Mouse (Mus musculus): ENCODE measurements around the gene Gm17428. TPM values are rescaled to one million over a fixed set of nuclear protein-coding genes. Genes with fewer than 3 reads are reported as not detected.

Gene Gm17428
- polyA plus RNA-seq, 1 experiment from 2014 or later, result not detected

DNA sequence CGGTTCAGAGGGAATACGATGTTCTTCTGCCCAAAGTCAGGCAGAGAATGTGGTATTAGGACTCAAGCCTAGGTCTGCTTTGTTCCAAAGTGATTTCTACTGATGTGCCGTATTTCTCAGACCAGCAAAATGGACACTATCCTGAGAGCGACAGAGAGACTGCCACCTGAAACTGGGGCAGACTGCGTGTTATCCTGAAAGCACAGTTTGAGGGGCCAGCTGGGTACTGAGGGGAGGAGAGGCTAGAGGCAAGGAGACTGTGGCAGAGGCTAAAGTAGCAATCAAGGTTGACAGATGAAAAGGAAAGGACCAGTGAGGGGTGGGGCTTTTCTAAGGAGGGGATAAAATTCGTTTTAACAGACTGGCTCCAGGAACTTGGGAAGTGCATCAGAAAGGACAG, 24.1 kb downstream of the Gm17428 start:
- no peak for DNase-seq (ENCODE audit: low spot score)
- H3K27me3 ChIP-seq (ENCODE audit: control insufficient read depth, insufficient read depth, low read length), result no peaks in the 10 kb centered on the region
- no peak overlapping the region for H3K4me2 ChIP-seq (ENCODE audit: low read depth)
- H3K9me3 ChIP-seq (ENCODE audit: control insufficient read depth, low read length), result no peaks in the 10 kb centered on the region
- WGBS, result 81% methylated on average over 6 of the region's 6 CpGs
- no peak overlapping the region for H3K27ac ChIP-seq (ENCODE audit: low read depth, low read length)
- ATAC-seq (ENCODE audit: insufficient read depth, low FRiP score, low TSS enrichment), result no peak
- H3K36me3 ChIP-seq (ENCODE audit: control insufficient read depth, insufficient read depth, low read length), result no peaks in the 10 kb centered on the region
- H3K9ac ChIP-seq (ENCODE audit: low read length), result no peak overlapping the region
- H3K4me1 ChIP-seq (ENCODE audit: control insufficient read depth, insufficient read depth, low read length), result no peaks in the 10 kb centered on the region
- no peak overlapping the region for H3K4me3 ChIP-seq (ENCODE audit: low read depth, low read length)

DNA sequence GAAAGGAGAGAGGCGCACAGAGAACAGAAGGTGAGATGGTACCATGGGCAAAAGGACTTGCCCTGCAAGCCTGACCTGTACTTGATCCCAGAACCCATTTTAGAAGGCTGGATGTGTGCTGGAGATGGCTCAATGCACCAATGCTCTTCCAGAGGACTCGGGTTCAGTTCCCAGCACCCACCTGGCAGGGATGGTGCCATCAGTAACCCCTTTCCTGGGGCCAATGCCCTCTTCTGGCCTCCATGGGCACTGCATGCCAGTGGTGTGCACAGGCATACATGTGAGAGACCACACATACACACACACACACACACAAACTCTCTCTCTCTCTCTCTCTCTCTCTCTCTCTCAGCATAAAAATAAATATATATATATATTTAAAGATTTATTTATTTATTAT, 24.7 kb downstream of the Gm17428 start:
- Histone ChIP-seq H3K4me1 (ENCODE audit: control insufficient read depth, insufficient read depth, low read length) (no peaks in the 10 kb centered on the region), H3K36me3 (ENCODE audit: control insufficient read depth, insufficient read depth, low read length) (no peaks in the 10 kb centered on the region), H3K27me3 (ENCODE audit: control insufficient read depth, insufficient read depth, low read length) (no peaks in the 10 kb centered on the region), H3K9me3 (ENCODE audit: control insufficient read depth, low read length) (no peaks in the 10 kb centered on the region), H3K4me3 (ENCODE audit: low read depth, low read length) (no peak overlapping the region), H3K27ac (ENCODE audit: low read depth, low read length) (no peak overlapping the region), H3K9ac (ENCODE audit: low read length) (no peak overlapping the region), H3K4me2 (ENCODE audit: low read depth) (no peak overlapping the region)
- 95% methylated on average over 2 of the region's 2 CpGs for WGBS
- no peak for DNase-seq (ENCODE audit: low spot score)
- ATAC-seq (ENCODE audit: insufficient read depth, low FRiP score, low TSS enrichment), result no peak

DNA sequence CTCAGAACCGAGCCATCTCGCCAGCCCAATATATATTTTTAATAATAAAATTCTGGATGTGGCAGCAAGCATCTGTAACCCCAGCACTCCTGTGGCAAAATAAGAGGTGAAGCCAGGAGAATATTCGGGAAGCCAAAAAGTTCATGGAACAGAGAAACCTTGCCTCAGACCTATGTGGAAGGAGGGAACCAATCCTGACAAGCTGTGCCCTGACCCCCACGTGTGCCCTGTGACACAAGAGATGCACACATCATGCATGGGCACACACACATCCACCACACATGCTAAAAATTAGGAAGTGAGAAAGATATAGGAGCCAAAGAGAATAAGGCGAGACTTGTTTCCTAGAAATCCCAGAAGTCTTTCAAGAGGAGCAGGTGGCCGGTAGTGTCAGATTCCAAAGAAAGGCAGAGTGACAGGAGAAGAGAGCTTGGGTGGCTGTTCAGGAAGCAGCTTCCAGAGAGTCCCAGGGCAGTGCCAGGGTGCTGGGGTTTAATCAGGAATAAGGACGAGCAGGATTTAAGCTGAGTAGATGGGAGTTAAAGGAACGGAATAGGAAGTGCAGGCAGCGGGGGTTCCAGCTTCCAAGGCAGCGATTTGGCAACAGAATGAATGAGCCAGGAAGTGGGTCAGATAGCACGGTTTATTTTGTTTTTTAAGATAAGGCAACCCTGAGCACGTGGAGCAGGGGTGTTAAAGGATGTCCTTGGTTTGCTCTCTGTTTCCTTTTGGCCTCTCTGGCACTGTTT, 25.4 kb downstream of the Gm17428 start:
- Histone ChIP-seq H3K27ac (ENCODE audit: low read depth, low read length) (no peak overlapping the region), H3K9ac (ENCODE audit: low read length) (no peak overlapping the region), H3K4me3 (ENCODE audit: low read depth, low read length) (no peak overlapping the region), H3K27me3 (ENCODE audit: control insufficient read depth, insufficient read depth, low read length) (no peaks in the 10 kb centered on the region), H3K4me1 (ENCODE audit: control insufficient read depth, insufficient read depth, low read length) (no peaks in the 10 kb centered on the region), H3K36me3 (ENCODE audit: control insufficient read depth, insufficient read depth, low read length) (no peaks in the 10 kb centered on the region), H3K9me3 (ENCODE audit: control insufficient read depth, low read length) (no peaks in the 10 kb centered on the region), H3K4me2 (ENCODE audit: low read depth) (no peak overlapping the region)
- ATAC-seq (ENCODE audit: insufficient read depth, low FRiP score, low TSS enrichment) (no peak), DNase-seq (ENCODE audit: low spot score) (no peak)
- WGBS, result 56% methylated on average over 12 of the region's 12 CpGs

DNA sequence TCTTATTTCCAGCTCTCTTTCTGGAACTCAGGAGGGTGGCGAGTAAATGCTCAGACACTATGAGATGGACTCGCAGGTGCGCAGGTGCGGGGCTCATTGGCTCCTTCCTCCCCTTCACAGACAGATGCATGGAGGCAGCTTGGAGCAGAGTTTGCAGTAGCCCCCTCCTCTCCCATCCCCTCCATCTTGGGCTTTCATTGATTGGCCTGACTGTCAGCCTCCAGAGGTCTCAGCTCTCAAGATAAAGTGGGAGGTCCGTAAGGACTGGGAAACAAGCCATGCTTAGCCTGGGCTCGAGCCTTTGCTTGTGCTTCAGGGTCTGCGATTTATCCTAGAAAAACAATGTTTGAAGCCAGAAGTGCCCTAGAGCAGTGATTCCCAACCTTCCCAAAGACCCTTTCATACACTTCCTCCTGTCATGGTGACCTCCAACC, 26.0 kb downstream of the Gm17428 start:
- H3K27ac ChIP-seq (ENCODE audit: low read depth, low read length), result no peak overlapping the region

DNA sequence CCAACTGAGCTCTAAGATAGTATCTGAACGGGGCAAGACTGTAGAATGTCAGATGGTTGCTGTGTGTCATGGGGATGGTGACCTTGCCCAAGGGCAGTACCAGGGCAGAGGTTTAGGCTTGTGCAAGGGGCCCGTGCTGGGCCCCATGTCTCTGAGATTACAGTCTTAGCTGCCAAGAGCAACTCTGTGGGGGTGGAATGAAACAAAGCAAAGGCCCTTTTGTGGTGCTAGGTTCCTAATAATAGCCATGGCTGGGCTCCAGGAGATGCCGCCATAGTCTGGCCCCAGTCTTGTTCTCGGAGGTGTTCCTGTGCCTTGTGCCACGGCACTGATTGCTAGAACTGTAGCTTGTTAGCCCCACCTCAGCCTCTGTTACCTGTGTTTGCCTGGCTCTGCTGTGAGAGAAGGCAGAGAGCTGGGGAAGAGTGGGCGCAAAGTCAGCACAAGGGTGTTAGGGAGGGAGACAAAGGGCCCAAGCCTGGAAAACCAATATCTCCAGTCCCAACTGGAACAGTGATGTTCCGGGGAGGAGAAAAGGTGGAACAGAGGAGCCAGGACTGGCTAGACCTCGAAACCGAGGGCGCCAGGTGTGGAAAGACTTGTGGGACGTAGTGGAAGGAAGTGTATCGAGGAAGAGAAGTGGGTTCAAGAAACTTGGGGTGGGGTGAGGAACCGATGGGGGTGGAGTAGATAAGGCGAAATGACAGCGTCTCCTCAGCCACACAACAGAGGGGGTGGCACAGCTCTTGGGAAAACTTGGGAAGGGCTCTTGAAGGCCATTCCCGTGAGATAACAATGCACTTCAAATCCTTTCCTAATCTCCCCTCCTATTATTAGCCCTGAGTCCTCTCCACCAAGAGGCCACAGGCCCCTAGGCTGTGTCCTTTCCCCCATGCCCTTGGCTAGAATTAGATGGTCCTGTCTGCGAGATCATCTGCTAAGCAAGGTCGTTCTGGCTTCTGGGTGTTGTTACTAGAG, 27.4 kb downstream of the Gm17428 start:
- H3K4me3 ChIP-seq (ENCODE audit: low read depth, low read length), result no peak overlapping the region
- H3K9ac ChIP-seq (ENCODE audit: low read length), result no peak overlapping the region
- H3K27ac ChIP-seq (ENCODE audit: low read depth, low read length), result no peak overlapping the region
- no peaks in the 10 kb centered on the region for H3K27me3 ChIP-seq (ENCODE audit: control insufficient read depth, insufficient read depth, low read length)
- H3K4me1 ChIP-seq (ENCODE audit: control insufficient read depth, insufficient read depth, low read length), result no peaks in the 10 kb centered on the region
- DNase-seq (ENCODE audit: low spot score) (no peak), ATAC-seq (ENCODE audit: insufficient read depth, low FRiP score, low TSS enrichment) (no peak)
- no peaks in the 10 kb centered on the region for H3K9me3 ChIP-seq (ENCODE audit: control insufficient read depth, low read length)
- WGBS, result 83% methylated on average over 18 of the region's 18 CpGs
- H3K4me2 ChIP-seq (ENCODE audit: low read depth), result no peak overlapping the region
- no peaks in the 10 kb centered on the region for H3K36me3 ChIP-seq (ENCODE audit: control insufficient read depth, insufficient read depth, low read length)

More for the DNA sequence above, 26.0 kb downstream of the Gm17428 start:
- Histone ChIP-seq H3K4me2 (ENCODE audit: low read depth) (no peak overlapping the region), H3K4me3 (ENCODE audit: low read depth, low read length) (no peak overlapping the region), H3K9me3 (ENCODE audit: control insufficient read depth, low read length) (no peaks in the 10 kb centered on the region), H3K27me3 (ENCODE audit: control insufficient read depth, insufficient read depth, low read length) (no peaks in the 10 kb centered on the region), H3K4me1 (ENCODE audit: control insufficient read depth, insufficient read depth, low read length) (no peaks in the 10 kb centered on the region), H3K36me3 (ENCODE audit: control insufficient read depth, insufficient read depth, low read length) (no peaks in the 10 kb centered on the region), H3K9ac (ENCODE audit: low read length) (no peak overlapping the region)
- DNase-seq (ENCODE audit: low spot score), result no peak
- 75% methylated on average over 7 of the region's 7 CpGs for WGBS
- no peak for ATAC-seq (ENCODE audit: insufficient read depth, low FRiP score, low TSS enrichment)

DNA sequence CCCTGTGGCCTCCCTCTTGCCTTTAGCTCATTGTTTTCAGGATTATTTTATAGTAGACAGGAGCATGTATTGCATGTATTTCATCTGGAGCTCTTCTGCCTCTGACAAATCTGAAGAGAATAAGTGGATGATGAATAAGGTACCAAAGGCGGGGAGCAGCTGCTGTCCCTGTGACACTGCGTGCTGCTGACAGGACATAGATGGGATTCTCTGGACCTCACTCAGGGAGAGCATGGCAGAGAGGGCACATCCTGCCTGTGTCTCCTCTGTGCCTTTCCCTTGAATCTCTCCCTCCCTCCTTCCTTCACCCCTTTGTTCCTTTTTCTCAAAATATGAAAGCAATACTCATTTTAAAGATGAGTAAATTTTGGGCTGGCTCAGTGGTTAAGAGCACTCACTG, 28.8 kb downstream of the Gm17428 start:
- ATAC-seq (ENCODE audit: insufficient read depth, low FRiP score, low TSS enrichment), result no peak
- Histone ChIP-seq H3K9ac (ENCODE audit: low read length) (no peak overlapping the region), H3K27me3 (ENCODE audit: control insufficient read depth, insufficient read depth, low read length) (no peaks in the 10 kb centered on the region), H3K4me1 (ENCODE audit: control insufficient read depth, insufficient read depth, low read length) (no peaks in the 10 kb centered on the region), H3K4me2 (ENCODE audit: low read depth) (no peak overlapping the region), H3K9me3 (ENCODE audit: control insufficient read depth, low read length) (no peaks in the 10 kb centered on the region), H3K36me3 (ENCODE audit: control insufficient read depth, insufficient read depth, low read length) (no peaks in the 10 kb centered on the region), H3K4me3 (ENCODE audit: low read depth, low read length) (no peak overlapping the region), H3K27ac (ENCODE audit: low read depth, low read length) (no peak overlapping the region)
- DNase-seq (ENCODE audit: low spot score), result no peak
- 69% methylated on average over 2 of the region's 2 CpGs for WGBS

DNA sequence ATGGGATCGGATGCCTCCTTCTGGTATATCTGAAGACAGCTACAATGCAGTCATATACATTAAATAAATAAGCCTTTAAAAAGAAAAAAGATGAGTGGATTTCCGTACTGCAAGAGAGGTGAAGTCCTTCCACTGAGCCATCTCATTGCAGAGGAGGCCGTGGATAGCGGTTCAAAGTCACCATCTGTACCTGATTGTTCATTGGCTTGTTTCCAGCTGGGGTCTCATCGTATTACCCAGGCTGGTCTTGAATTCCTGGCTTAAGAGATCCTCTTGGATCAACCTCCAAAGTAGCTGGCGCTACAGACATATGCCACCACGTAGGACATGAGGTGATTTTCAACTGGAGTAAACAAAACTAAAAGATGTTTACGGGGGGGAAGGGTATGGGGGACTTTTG, 29.2 kb downstream of the Gm17428 start:
- Histone ChIP-seq H3K27me3 (ENCODE audit: control insufficient read depth, insufficient read depth, low read length) (no peaks in the 10 kb centered on the region), H3K9me3 (ENCODE audit: control insufficient read depth, low read length) (no peaks in the 10 kb centered on the region), H3K36me3 (ENCODE audit: control insufficient read depth, insufficient read depth, low read length) (no peaks in the 10 kb centered on the region), H3K4me1 (ENCODE audit: control insufficient read depth, insufficient read depth, low read length) (no peaks in the 10 kb centered on the region), H3K4me3 (ENCODE audit: low read depth, low read length) (no peak overlapping the region), H3K4me2 (ENCODE audit: low read depth) (no peak overlapping the region), H3K9ac (ENCODE audit: low read length) (no peak overlapping the region), H3K27ac (ENCODE audit: low read depth, low read length) (no peak overlapping the region)
- DNase-seq (ENCODE audit: low spot score) (no peak), ATAC-seq (ENCODE audit: insufficient read depth, low FRiP score, low TSS enrichment) (no peak)
- 88% methylated on average over 8 of the region's 8 CpGs for WGBS

DNA sequence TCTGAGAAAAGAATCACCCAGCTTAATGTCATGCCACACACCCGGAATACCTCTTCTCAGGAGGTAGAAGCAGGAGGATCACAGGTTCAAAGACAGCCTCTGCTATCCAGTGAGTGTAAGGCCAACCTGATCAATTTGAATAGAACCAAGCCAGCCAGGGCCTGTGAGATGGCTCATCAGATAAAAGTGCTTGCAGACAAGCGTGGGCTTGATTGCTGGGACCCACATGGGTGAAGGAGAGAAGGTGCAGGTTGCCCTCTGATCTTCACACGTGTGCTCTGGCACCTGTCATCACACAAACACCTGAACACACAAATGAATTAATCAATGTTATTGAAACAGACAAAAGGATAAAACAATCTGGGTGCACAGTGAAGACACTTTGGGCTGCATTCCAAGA, 29.8 kb downstream of the Gm17428 start:
- H3K9me3 ChIP-seq (ENCODE audit: control insufficient read depth, low read length), result no peaks in the 10 kb centered on the region
- no peaks in the 10 kb centered on the region for H3K4me1 ChIP-seq (ENCODE audit: control insufficient read depth, insufficient read depth, low read length)
- no peaks in the 10 kb centered on the region for H3K27me3 ChIP-seq (ENCODE audit: control insufficient read depth, insufficient read depth, low read length)
- no peak overlapping the region for H3K9ac ChIP-seq (ENCODE audit: low read length)
- ATAC-seq (ENCODE audit: insufficient read depth, low FRiP score, low TSS enrichment) (no peak), DNase-seq (ENCODE audit: low spot score) (no peak)
- H3K27ac ChIP-seq (ENCODE audit: low read depth, low read length), result no peak overlapping the region
- no peak overlapping the region for H3K4me2 ChIP-seq (ENCODE audit: low read depth)
- WGBS, result 63% methylated on average over 3 of the region's 3 CpGs
- no peaks in the 10 kb centered on the region for H3K36me3 ChIP-seq (ENCODE audit: control insufficient read depth, insufficient read depth, low read length)
- no peak overlapping the region for H3K4me3 ChIP-seq (ENCODE audit: low read depth, low read length)

Data from neural tube, embryonic 11.5 days (tissue).